In genomic region chr1:97688756-97689155, GRCm38 (mm10) we compare ENCODE assay signal across 8 mouse cellular contexts. TPM values are rescaled to one million over a fixed set of nuclear protein-coding genes. Genes with fewer than 3 reads are reported as not detected.
DNase-seq lines count a peak whose midpoint lies in the region; ATAC-seq and TF ChIP-seq lines count a peak whose summit lies in the region.
"Had no signal": no experiment of that assay in that cellular context is flagged by ENCODE, and none has a peak within 500 bp of the region (broad histone marks: within the 10 kb centered on the region; RNA-seq: fewer than 3 reads in every experiment).

No protein-coding gene starts in this region.

- no peaks in the 10 kb centered on the region for H3K4me1 ChIP-seq in forebrain, embryonic 16.5 days (replicated peaks; ENCODE audit: control insufficient read depth, insufficient read depth, low read length)
- no peaks in the 10 kb centered on the region for H3K4me1 ChIP-seq in liver, postnatal 0 days (ENCODE audit: insufficient read depth)
- H3K4me1 ChIP-seq: heart, embryonic 15.5 days had no signal

- no peaks in the 10 kb centered on the region for H3K9me3 ChIP-seq in forebrain, embryonic 16.5 days (ENCODE audit: control insufficient read depth, low read length)
- no peaks in the 10 kb centered on the region for H3K9me3 ChIP-seq in liver, postnatal 0 days (ENCODE audit: low read length)
- H3K9me3 ChIP-seq: heart, embryonic 15.5 days had no signal

- H3K4me2 ChIP-seq in forebrain, embryonic 16.5 days (ENCODE audit: low read length), result no peak overlapping the region
- no peak overlapping the region for H3K4me2 ChIP-seq in liver, postnatal 0 days (ENCODE audit: low read depth, low read length)
- H3K4me2 ChIP-seq: heart, embryonic 15.5 days had no signal

- peak; percentile 81 for ATAC-seq in forebrain, embryonic 16.5 days
- 0 out of 2 replicates have a peak, but pooled peaks have one; percentile 57 for ATAC-seq in liver, postnatal 0 days

- H3K27me3 ChIP-seq in forebrain, embryonic 16.5 days (replicated peaks; ENCODE audit: control insufficient read depth, insufficient read depth, low read length), result no peaks in the 10 kb centered on the region
- H3K27me3 ChIP-seq in liver, postnatal 0 days (ENCODE audit: insufficient read depth, low read length), result no peaks in the 10 kb centered on the region
- H3K27me3 ChIP-seq: heart, embryonic 15.5 days had no signal

- no peak for TF ChIP-seq EP300 in liver, postnatal 0 days (IDR thresholded peaks at IDR 0.05; ENCODE audit: low read depth)

- no peak overlapping the region for H3K4me3 ChIP-seq in forebrain, embryonic 16.5 days (replicated peaks; ENCODE audit: low read length)
- no peak overlapping the region for H3K4me3 ChIP-seq in liver, postnatal 0 days (ENCODE audit: low read depth, low read length)
- H3K4me3 ChIP-seq: heart, embryonic 15.5 days had no signal

- H3K36me3 ChIP-seq in forebrain, embryonic 16.5 days (ENCODE audit: control insufficient read depth, insufficient read depth), result no peaks in the 10 kb centered on the region
- no peaks in the 10 kb centered on the region for H3K36me3 ChIP-seq in liver, postnatal 0 days (replicated peaks; ENCODE audit: insufficient read depth, low read length)
- H3K36me3 ChIP-seq: heart, embryonic 15.5 days had no signal

- H3K9ac ChIP-seq in forebrain, embryonic 16.5 days (replicated peaks; ENCODE audit: low read depth, low read length), result no peak overlapping the region
- H3K9ac ChIP-seq in liver, postnatal 0 days (replicated peaks), result no peak overlapping the region
- H3K9ac ChIP-seq: heart, embryonic 15.5 days had no signal

- peak; percentile 37 for DNase-seq in urinary bladder, postnatal 14 days (ENCODE audit: low spot score)
- no peak for DNase-seq in urinary bladder, postnatal 10 days (ENCODE audit: low spot score)
- DNase-seq in brain, embryonic 14.5 days (ENCODE audit: low read depth), result peak; percentile 64
- peak; percentile 21 to 56 for DNase-seq in kidney, adult 8-10 months
- DNase-seq in liver, postnatal 0 days, result peak; percentile 48
- DNase-seq in right cerebral cortex, postnatal 10 days (ENCODE audit: low spot score in 2 of 2), result peak; percentile 46 to 61

- H3K27ac ChIP-seq in forebrain, embryonic 16.5 days (ENCODE audit: low read length), result no peak overlapping the region
- H3K27ac ChIP-seq in liver, postnatal 0 days (ENCODE audit: low read depth), result no peak overlapping the region
- H3K27ac ChIP-seq: heart, embryonic 15.5 days had no signal

- WGBS in forebrain, embryonic 16.5 days, result 9% methylated on average over 3 of the region's 3 CpGs
- 8% methylated on average over 3 of the region's 3 CpGs for WGBS in liver, postnatal 0 days (ENCODE audit: insufficient replicate concordance)

- no peak for TF ChIP-seq POLR2A in brain, embryonic 14.5 days (IDR thresholded peaks at IDR 0.05; ENCODE audit: borderline replicate concordance, extremely low read depth, insufficient read depth, insufficient read length, poor library complexity, severe bottlenecking)

- peak; percentile 68; the same call in 1 of the 2 replicates for TF ChIP-seq CTCF in brain, embryonic 14.5 days (IDR thresholded peaks at IDR 0.05; ENCODE audit: borderline replicate concordance, extremely low read depth, insufficient read depth, insufficient read length)
- peak; percentile 87 for TF ChIP-seq CTCF in liver, postnatal 0 days (IDR thresholded peaks at IDR 0.05; ENCODE audit: low read depth)

RNA-seq across cellular contexts. Expression of gene D1Ertd622e, which starts 26.9 kb away (rescaled TPM):
- 44.4 and 53.5 TPM in 2 replicates for polyA plus RNA-seq in brain, embryonic 14.5 days (2012; rRNA removed)
- 64.9 and 65.6 TPM in 2 replicates for polyA plus RNA-seq in forebrain, embryonic 16.5 days (2015; fragmentation: Nextera tagmentation; extraction: Ambion mirVana)
- polyA plus RNA-seq in liver, postnatal 0 days (2015; fragmentation: Nextera tagmentation; extraction: Ambion mirVana), result 21.2 and 23.8 TPM in 2 replicates
